Mouse (Mus musculus) megakaryocyte, embryonic 14.5 days (primary cell): Measurements from ENCODE around the gene Olfr71.

ENCODE experiments used
- FLI1 ChIP-seq: IDR thresholded peaks from 2 replicates; pipeline ENCODE4 v1.6.1; 2012; ENCODE audit warnings: low read length, inconsistent platforms, mixed read lengths
- GATA1 ChIP-seq: IDR thresholded peaks from 3 replicates; pipeline ENCODE4 v1.6.1; 2012; ENCODE audit warnings: mixed read lengths, low read length, inconsistent platforms, borderline replicate concordance

GRCm38 (mm10) chr4:43729126-43729525 lies 19.1 kb upstream of the Olfr71 start:
- TF ChIP-seq GATA1: no peak
- TF ChIP-seq FLI1: no peak
